15 mouse cellular contexts compared by ENCODE assay signal in the genomic region with DNA sequence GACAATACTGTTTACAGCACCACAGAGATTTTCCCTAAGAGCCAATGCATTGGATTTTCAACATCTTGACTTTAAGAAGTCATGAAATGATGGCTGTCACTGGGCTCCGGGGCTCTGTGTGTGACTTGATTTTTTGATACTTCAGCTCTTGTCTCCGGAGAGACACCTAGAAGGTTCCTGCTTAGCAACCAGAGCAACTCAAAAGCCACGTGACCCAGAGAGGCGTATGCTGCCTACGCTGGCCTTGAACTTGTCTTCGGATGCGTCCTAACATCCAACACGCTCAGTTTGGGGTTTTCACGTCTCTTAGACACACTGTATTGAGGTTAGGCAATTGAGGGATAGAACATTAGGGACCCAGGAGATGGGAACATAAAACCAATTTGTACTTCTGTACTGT.
"Had no signal": no experiment of that assay in that cellular context is flagged by ENCODE, and none has a peak within 500 bp of the region (broad histone marks: within the 10 kb centered on the region; RNA-seq: fewer than 3 reads in every experiment).

No protein-coding gene starts in this region.

- H3K36me3 ChIP-seq: kidney, embryonic 15.5 days; limb, embryonic 12.5 days; limb, embryonic 15.5 days had no signal

- H3K27me3 ChIP-seq: kidney, embryonic 15.5 days; limb, embryonic 12.5 days; limb, embryonic 15.5 days; megakaryocyte, embryonic 14.5 days had no signal

- H3K4me1 ChIP-seq: kidney, embryonic 15.5 days; limb, embryonic 12.5 days; limb, embryonic 15.5 days; megakaryocyte, embryonic 14.5 days had no signal

- H3K9ac ChIP-seq: kidney, embryonic 15.5 days; limb, embryonic 12.5 days; limb, embryonic 15.5 days; liver, embryonic 14.5 days; liver, postnatal 0 days; lung, embryonic 14.5 days had no signal

- H3K9me3 ChIP-seq: kidney, embryonic 15.5 days; limb, embryonic 12.5 days; limb, embryonic 15.5 days had no signal

- DNase-seq: kidney, adult 8-10 months; kidney, postnatal 10 days; kidney, postnatal 36 days; layer of hippocampus, postnatal 36 days; liver, postnatal 0 days; lung, embryonic 14.5 days; lung, postnatal 36 days; midbrain, embryonic 14.5 days; thymus, postnatal 25 days had no signal

- H3K27ac ChIP-seq: kidney, embryonic 15.5 days; left cerebral cortex, adult 2 months; limb, embryonic 12.5 days; limb, embryonic 15.5 days; liver, embryonic 14.5 days had no signal

- H3K4me3 ChIP-seq: kidney, embryonic 15.5 days; left cerebral cortex, adult 2 months; limb, embryonic 12.5 days; limb, embryonic 15.5 days; megakaryocyte, embryonic 14.5 days had no signal
